Mouse (Mus musculus) T-cell, adult 66 days (primary cell): ENCODE data around the gene Gsc2. TPM values are rescaled to one million over a fixed set of nuclear protein-coding genes. Genes with fewer than 3 reads are reported as not detected.

Source experiments
- total RNA-seq, 2 experiments: library from RNA; stranded (reverse); gene quantifications; 3 replicates in 1 of 2; 4 replicates in 1 of 2; pipeline ENCODE4 v1.2.4; 2023

The Gsc2 gene
- not detected for total RNA-seq

DNA sequence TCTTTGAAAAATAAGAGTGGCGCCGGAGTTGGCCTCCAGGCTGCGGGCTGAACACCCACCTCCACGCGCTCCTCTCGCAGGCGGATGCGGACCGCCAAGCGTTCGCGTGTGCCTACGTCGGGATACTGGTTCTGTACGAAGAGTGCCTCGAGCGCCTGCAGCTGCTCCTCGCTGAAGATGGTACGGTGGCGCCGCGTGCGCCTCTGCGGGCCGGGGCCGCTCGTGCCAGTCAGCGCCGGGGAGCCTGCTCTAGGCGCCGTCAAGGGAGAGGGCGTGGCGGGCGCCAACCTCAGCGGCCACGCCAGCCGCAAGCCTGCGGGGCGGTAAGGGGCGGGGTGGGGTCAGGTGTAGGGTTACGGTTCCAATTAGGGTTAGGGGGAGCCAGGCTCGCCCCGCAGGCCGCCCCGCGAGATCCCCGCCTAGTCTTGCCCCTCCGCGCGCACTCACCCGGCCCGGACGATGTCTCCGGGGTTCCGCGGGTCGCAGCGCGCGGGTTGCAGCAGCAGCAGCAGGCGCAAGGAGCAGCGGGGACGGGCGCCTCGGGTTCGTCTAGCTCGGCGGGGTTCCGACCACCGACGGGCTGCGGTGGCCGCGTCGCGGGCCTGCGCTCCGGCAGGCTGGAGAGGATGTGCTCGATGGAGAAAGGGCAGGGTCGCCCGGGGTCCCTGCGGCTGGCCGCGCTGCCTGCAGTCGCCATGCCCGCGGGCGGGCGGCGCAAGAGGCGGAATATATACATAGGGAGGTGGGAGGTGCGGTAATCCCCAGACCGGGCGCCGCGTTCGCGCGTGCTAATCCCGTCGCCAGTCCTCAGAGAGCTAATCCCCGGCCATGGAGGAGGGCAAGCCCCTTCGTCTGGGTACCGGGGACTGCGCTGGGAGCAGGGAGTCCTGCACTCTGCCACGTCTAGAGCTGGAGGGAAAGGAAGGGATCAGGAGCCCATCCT lies at the start of gene Gsc2:
Gsc2 (minus strand) TSS at position 753 of the 943 bp plus-strand sequence.

DNA sequence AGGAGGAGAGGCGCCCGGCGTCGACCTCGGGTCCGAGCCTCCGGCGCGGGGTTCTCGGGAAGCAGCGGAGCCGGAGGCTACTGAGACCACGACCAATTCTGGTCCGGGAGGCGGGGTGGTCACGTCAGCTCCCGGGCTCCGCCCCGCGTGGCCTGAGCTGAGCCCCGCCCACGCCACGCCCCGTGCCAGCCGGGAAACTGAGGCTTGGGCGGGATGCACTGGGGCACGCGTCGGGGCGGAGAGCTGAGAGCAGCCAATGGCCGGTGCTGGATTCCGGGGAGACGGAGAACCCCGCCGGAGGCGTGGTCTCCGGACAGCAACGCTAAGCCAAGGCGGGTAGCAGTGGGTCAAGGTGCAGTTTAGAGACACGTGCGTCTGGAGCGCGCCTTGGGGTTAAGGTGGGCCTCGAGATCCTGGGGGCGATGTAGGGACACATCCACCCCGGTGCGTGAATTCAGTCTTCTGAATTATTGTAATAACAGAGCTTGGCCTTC lies 13.3 kb upstream of the Gsc2 start, which contains the start of gene Slc25a1:
Slc25a1 (minus strand) TSS at position 133 of the 494 bp plus-strand sequence.

GRCm38 (mm10) chr16:17911052-17911595 lies 3.7 kb downstream of the Gsc2 start, which contains the start of gene Ess2:
Gene Ess2, minus strand, starts transcription at chr16:17911348.

GRCm38 (mm10) chr16:17898462-17898861 lies 16.4 kb downstream of the Gsc2 start, which contains the start of the genes Dgcr2 and Tssk2:
Gene Dgcr2, minus strand, starts transcription at chr16:17898562.
Gene Tssk2, plus strand, starts transcription at chr16:17898637.

GRCm38 (mm10) chr16:17893923-17894322 lies 20.9 kb downstream of the Gsc2 start, which contains the start of gene Tssk1:
Gene Tssk1, plus strand, starts transcription at chr16:17894223.

GRCm38 (mm10) chr16:17891567-17891959 lies 23.3 kb downstream of the Gsc2 start, which contains the start of gene Gm20518:
Gene Gm20518, minus strand, starts transcription at chr16:17891671.

Other genes with a start within 250 kb of the Gsc2 start
- gene Med15, start 182.2 kb downstream of the Gsc2 start, total RNA-seq: 100 to 1,000 TPM; 145 to 163 TPM
- 10 to 100 TPM; 19.5 to 22.0 TPM for gene Klhl22, start 155.4 kb downstream of the Gsc2 start, total RNA-seq
- gene Scarf2, start 117.8 kb downstream of the Gsc2 start, total RNA-seq: 1 to 10 TPM in 1 of 2 experiments, not detected in 1; 1.1 TPM
- gene B830017H08Rik, start 81.9 kb downstream of the Gsc2 start, total RNA-seq: not detected
- 10 to 100 TPM; 19.0 to 21.9 TPM for gene Car15, start 76.7 kb downstream of the Gsc2 start, total RNA-seq
- gene Gm20518, start 23.4 kb downstream of the Gsc2 start, total RNA-seq: 1 to 10 TPM; 5.5 to 5.7 TPM
- gene Tssk1, start 20.8 kb downstream of the Gsc2 start, total RNA-seq: not detected
- gene Dgcr2, start 16.5 kb downstream of the Gsc2 start, total RNA-seq: 10 to 100 TPM; 79.5 to 79.9 TPM
- gene Tssk2, start 16.4 kb downstream of the Gsc2 start, total RNA-seq: not detected
- 10 to 100 TPM; 72.0 to 81.4 TPM for gene Ess2, start 3.7 kb downstream of the Gsc2 start, total RNA-seq
- gene Slc25a1, start 13.2 kb upstream of the Gsc2 start, total RNA-seq: 10 to 100 TPM; 20.5 to 25.4 TPM
- under 1 TPM in 1 of 2 experiments, not detected in 1; 0.79 TPM for gene Vpreb2, start 65.4 kb upstream of the Gsc2 start, total RNA-seq
- 10 to 100 TPM in 1 of 2 experiments, 1 to 10 TPM in 1; 7.5 to 10.2 TPM for gene Dgcr6, start 137.8 kb upstream of the Gsc2 start, total RNA-seq
- gene Prodh, start 175.1 kb upstream of the Gsc2 start, total RNA-seq: 1 to 10 TPM; 4.9 to 6.8 TPM
- not detected for gene Rtn4r, start 212.6 kb upstream of the Gsc2 start, total RNA-seq